Mouse (Mus musculus): ENCODE results near the gene Fbxw5. TPM values are rescaled to one million over a fixed set of nuclear protein-coding genes. Genes with fewer than 3 reads are reported as not detected.

Gene Fbxw5
- polyA plus RNA-seq, 1 experiment = 35.8 TPM

- no peak overlapping the region for H3K4me3 ChIP-seq (ENCODE audit: insufficient read depth, poor library complexity, severe bottlenecking)
- TF ChIP-seq CTCF (IDR thresholded peaks at IDR 0.05; ENCODE audit: control insufficient read depth, insufficient read depth, insufficient read length) = no peak
- TF ChIP-seq MYOG (IDR thresholded peaks at IDR 0.05; ENCODE audit: control insufficient read depth, extremely low read depth, insufficient read length) = no peak
- no peak for TF ChIP-seq MYOD1 (IDR thresholded peaks at IDR 0.05; ENCODE audit: control insufficient read depth, insufficient read length, low read depth)
- no peak for TF ChIP-seq CEBPB (IDR thresholded peaks at IDR 0.05; ENCODE audit: low read depth)
- TF ChIP-seq MAX (IDR thresholded peaks at IDR 0.05) = no peak
- TF ChIP-seq FOSL1 (IDR thresholded peaks at IDR 0.05; ENCODE audit: insufficient read depth, low read length, poor library complexity, severe bottlenecking) = no peak
- TF ChIP-seq USF1 (IDR thresholded peaks at IDR 0.05; ENCODE audit: low read depth) = no peak
Measured at GRCm38 (mm10) chr2:25457022-25457896, 43.3 kb upstream of the Fbxw5 start.

GRCm38 (mm10) chr2:25458911-25459310 lies 41.6 kb upstream of the Fbxw5 start:
- Histone ChIP-seq H3K27me3 (ENCODE audit: control insufficient read depth, insufficient read depth, insufficient read length) (no peaks in the 10 kb centered on the region), H3K79me2 (ENCODE audit: control insufficient read depth, insufficient read depth) (peaks cover 7% of the 10 kb centered on the region), H3ac (ENCODE audit: control insufficient read depth, insufficient read length, low read depth) (no peak overlapping the region), H3K4me3 (ENCODE audit: insufficient read depth, poor library complexity, severe bottlenecking) (no peak overlapping the region), H3K79me3 (ENCODE audit: low read depth) (no peaks in the 10 kb centered on the region), H3K36me3 (ENCODE audit: control insufficient read depth, insufficient read depth) (no peaks in the 10 kb centered on the region)
- TF ChIP-seq MAX (IDR thresholded peaks at IDR 0.05) (no peak), FOSL1 (IDR thresholded peaks at IDR 0.05; ENCODE audit: insufficient read depth, low read length, poor library complexity, severe bottlenecking) (no peak), MYOD1 (IDR thresholded peaks at IDR 0.05; ENCODE audit: control insufficient read depth, insufficient read length, low read depth) (no peak), USF1 (IDR thresholded peaks at IDR 0.05; ENCODE audit: low read depth) (no peak), CTCF (IDR thresholded peaks at IDR 0.05; ENCODE audit: control insufficient read depth, insufficient read depth, insufficient read length) (no peak), CEBPB (IDR thresholded peaks at IDR 0.05; ENCODE audit: low read depth) (no peak)

More at GRCm38 (mm10) chr2:25457022-25457896, 43.3 kb upstream of the Fbxw5 start:
- H3K79me2 ChIP-seq (ENCODE audit: control insufficient read depth, insufficient read depth) = peaks cover 7% of the 10 kb centered on the region
- no peaks in the 10 kb centered on the region for H3K79me3 ChIP-seq (ENCODE audit: low read depth)
- H3K36me3 ChIP-seq (ENCODE audit: control insufficient read depth, insufficient read depth) = no peaks in the 10 kb centered on the region
- H3K27me3 ChIP-seq (ENCODE audit: control insufficient read depth, insufficient read depth, insufficient read length) = no peaks in the 10 kb centered on the region
- no peak overlapping the region for H3ac ChIP-seq (ENCODE audit: control insufficient read depth, insufficient read length, low read depth)

GRCm38 (mm10) chr2:25460135-25460534 lies 40.4 kb upstream of the Fbxw5 start:
- Histone ChIP-seq H3ac (ENCODE audit: control insufficient read depth, insufficient read length, low read depth) (peak overlapping the region; percentile 50), H3K4me3 (ENCODE audit: insufficient read depth, poor library complexity, severe bottlenecking) (peak overlapping the region; percentile 54), H3K27me3 (ENCODE audit: control insufficient read depth, insufficient read depth, insufficient read length) (no peaks in the 10 kb centered on the region), H3K36me3 (ENCODE audit: control insufficient read depth, insufficient read depth) (no peaks in the 10 kb centered on the region), H3K79me3 (ENCODE audit: low read depth) (no peaks in the 10 kb centered on the region), H3K79me2 (ENCODE audit: control insufficient read depth, insufficient read depth) (peaks cover 7% of the 10 kb centered on the region)
- no peak for TF ChIP-seq USF1 (IDR thresholded peaks at IDR 0.05; ENCODE audit: low read depth)
- TF ChIP-seq MAX (IDR thresholded peaks at IDR 0.05) = no peak
- no peak for TF ChIP-seq MYOD1 (IDR thresholded peaks at IDR 0.05; ENCODE audit: control insufficient read depth, insufficient read length, low read depth)
- TF ChIP-seq CTCF (IDR thresholded peaks at IDR 0.05; ENCODE audit: control insufficient read depth, insufficient read depth, insufficient read length) = no peak
- TF ChIP-seq CEBPB (IDR thresholded peaks at IDR 0.05; ENCODE audit: low read depth) = no peak
- no peak for TF ChIP-seq FOSL1 (IDR thresholded peaks at IDR 0.05; ENCODE audit: insufficient read depth, low read length, poor library complexity, severe bottlenecking)
- no peak for TF ChIP-seq MYOG (IDR thresholded peaks at IDR 0.05; ENCODE audit: control insufficient read depth, extremely low read depth, insufficient read length)

- Histone ChIP-seq H3K79me3 (ENCODE audit: low read depth) (no peaks in the 10 kb centered on the region), H3K36me3 (ENCODE audit: control insufficient read depth, insufficient read depth) (no peaks in the 10 kb centered on the region), H3ac (ENCODE audit: control insufficient read depth, insufficient read length, low read depth) (peak within 1 kb of the TSS; percentile 50), H3K4me3 (ENCODE audit: insufficient read depth, poor library complexity, severe bottlenecking) (peak within 1 kb of the TSS; percentile 54), H3K27me3 (ENCODE audit: control insufficient read depth, insufficient read depth, insufficient read length) (no peaks in the 10 kb centered on the region), H3K79me2 (ENCODE audit: control insufficient read depth, insufficient read depth) (peaks cover 7% of the 10 kb centered on the region)
- peak; percentile 80 for TF ChIP-seq MYOD1 (IDR thresholded peaks at IDR 0.05; ENCODE audit: control insufficient read depth, insufficient read length, low read depth)
- TF ChIP-seq MYOG (IDR thresholded peaks at IDR 0.05; ENCODE audit: control insufficient read depth, extremely low read depth, insufficient read length) = no peak
Measured at GRCm38 (mm10) chr2:25460551-25461309, 39.8 kb upstream of the Fbxw5 start, which contains the start of gene Paxx. Gene Paxx, minus strand, starts transcription at chr2:25461094.

- H3K27me3 ChIP-seq (ENCODE audit: control insufficient read depth, insufficient read depth, insufficient read length) = no peaks in the 10 kb centered on the region
- no peak for TF ChIP-seq CTCF (IDR thresholded peaks at IDR 0.05; ENCODE audit: control insufficient read depth, insufficient read depth, insufficient read length)
- TF ChIP-seq FOSL1 (IDR thresholded peaks at IDR 0.05; ENCODE audit: insufficient read depth, low read length, poor library complexity, severe bottlenecking) = no peak
- TF ChIP-seq MYOG (IDR thresholded peaks at IDR 0.05; ENCODE audit: control insufficient read depth, extremely low read depth, insufficient read length) = no peak
- TF ChIP-seq MAX (IDR thresholded peaks at IDR 0.05) = no peak
- TF ChIP-seq CEBPB (IDR thresholded peaks at IDR 0.05; ENCODE audit: low read depth) = no peak
- TF ChIP-seq MYOD1 (IDR thresholded peaks at IDR 0.05; ENCODE audit: control insufficient read depth, insufficient read length, low read depth) = no peak
- no peak for TF ChIP-seq USF1 (IDR thresholded peaks at IDR 0.05; ENCODE audit: low read depth)
Measured at GRCm38 (mm10) chr2:25461407-25461806, 39.1 kb upstream of the Fbxw5 start.

More at GRCm38 (mm10) chr2:25461407-25461806, 39.1 kb upstream of the Fbxw5 start:
- Histone ChIP-seq H3ac (ENCODE audit: control insufficient read depth, insufficient read length, low read depth) (no peak overlapping the region), H3K79me3 (ENCODE audit: low read depth) (no peaks in the 10 kb centered on the region), H3K36me3 (ENCODE audit: control insufficient read depth, insufficient read depth) (no peaks in the 10 kb centered on the region), H3K79me2 (ENCODE audit: control insufficient read depth, insufficient read depth) (peaks cover 7% of the 10 kb centered on the region), H3K4me3 (ENCODE audit: insufficient read depth, poor library complexity, severe bottlenecking) (peak overlapping the region; percentile 12)

All from C2C12 (cell line).